Mouse (Mus musculus) ZHBTc4 (cell line): ENCODE data around the gene Shisal2a.

Experiments
- DNase-seq: peaks from one replicate; pipeline ENCODE4 v3.0.0-alpha.2; 2011; ENCODE audit warnings: low read depth, low spot score

Gene Shisal2a

DNA sequence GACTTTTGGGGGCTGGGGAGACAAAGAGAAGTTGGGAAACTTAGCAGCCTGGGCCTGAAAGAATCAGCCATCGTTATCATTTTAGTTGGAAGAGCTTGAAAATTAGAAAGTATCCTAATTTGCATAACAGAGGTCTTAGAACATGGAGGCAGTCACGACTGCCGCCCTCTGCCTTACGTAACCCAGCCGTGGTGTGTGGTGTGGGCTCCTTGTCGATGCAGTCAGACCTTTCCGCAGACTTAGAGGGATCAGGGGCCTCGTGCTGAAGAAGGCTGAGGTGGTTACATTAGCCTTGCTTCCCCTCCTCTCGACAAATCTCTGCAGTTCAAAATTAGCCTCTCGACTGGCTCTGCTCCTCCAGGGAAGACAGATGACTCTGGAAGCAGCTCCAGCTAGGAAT, 44.3 kb downstream of the Shisal2a start:
- peak; percentile 61 for DNase-seq

DNA sequence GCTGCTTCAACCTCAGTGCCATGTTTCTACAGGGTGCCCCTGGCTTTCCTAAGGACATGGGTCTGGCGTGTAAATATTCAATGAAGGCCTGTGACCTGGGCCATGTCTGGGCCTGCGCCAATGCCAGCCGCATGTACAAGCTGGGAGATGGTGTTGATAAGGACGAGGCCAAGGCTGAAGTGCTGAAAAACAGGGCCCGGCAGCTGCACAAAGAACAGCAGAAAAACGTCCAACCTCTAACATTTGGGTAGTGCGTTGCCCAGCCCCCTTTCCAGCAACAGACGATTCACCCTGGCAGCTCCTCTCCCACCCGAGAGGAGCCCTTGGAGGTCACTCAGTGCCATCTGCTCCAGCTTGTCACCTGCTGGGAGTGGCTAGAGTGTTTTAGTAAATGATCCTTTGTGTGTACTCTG, 44.8 kb downstream of the Shisal2a start:
- DNase-seq, result peak; percentile 54

DNA sequence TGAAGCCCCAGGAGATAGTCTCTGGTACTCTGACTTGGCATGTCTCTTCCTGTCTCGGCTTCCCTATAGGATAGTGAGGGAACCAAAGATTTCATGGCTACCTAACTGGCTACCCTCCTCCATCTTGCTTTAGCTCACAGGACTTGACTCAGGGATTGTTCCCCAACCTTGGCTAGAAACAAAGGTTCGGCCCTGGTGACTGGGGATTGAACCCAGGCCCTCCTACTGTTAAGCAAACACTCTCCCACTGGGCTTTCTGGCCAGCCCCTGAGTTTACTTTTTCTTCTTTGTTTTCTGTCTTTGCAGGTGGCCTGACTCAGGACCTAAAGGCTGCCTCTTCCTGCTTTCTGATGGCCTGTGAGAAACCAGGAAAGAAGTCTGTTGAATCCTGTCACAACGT, 45.3 kb downstream of the Shisal2a start:
- peak; percentile 65 for DNase-seq

DNA sequence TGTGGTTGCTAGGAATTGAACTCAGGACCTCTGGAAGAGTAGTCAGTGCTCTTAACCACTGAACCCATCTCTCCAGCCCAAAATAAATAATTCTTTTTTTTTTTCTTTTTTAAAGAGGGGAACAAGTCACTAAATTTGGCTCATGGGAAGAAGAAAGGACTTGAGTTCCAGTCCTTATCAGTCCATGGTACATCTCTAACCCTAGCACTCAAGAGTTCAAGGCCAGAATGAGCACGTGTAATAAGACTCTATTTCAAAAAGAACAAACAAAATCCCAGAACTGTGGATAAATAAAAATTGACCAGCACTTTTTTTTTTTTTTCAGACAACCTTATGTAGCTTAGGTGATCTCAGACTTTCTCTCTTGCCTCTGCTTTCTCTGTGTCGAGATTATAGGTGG, 46.4 kb downstream of the Shisal2a start:
- DNase-seq, result no peak

DNA sequence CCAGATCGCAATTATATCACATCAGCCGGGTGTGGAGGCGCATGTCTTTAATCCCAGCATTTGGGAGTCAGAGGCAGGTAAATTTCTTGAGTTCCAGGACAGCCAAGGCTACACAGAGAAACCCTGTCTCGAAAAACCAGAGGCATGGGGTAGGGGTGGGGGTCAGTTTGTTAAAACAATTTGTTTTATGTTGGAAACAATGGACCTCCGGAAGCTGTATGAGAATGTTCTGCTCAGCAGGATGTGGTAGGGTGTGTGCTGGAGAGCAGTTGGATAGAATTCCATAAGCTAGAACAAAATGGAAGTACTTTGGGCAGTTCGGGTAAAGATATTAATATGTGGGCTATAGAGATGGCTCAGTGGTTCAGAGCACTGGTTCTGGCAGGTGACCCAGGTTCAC, 47.7 kb downstream of the Shisal2a start:
- DNase-seq, result no peak

DNA sequence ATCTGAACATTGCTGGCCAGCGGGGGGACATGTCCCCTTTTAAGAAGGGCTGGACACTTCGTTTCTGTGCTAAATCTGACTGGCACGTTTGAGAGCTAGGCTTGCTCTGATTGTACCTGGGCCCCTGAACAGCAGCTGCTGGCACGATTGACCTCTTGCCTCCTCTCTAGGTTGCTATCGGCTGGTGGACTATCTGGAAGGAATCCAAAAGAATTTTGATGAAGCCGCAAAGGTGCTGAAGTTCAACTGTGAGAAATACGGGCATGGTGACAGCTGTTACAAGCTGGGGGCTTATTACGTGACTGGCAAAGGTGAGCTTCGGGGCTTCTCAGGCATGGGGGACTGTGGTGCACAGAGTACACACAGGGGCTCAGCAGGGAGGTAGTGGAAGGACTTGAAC, 51.1 kb downstream of the Shisal2a start:
- no peak for DNase-seq

DNA sequence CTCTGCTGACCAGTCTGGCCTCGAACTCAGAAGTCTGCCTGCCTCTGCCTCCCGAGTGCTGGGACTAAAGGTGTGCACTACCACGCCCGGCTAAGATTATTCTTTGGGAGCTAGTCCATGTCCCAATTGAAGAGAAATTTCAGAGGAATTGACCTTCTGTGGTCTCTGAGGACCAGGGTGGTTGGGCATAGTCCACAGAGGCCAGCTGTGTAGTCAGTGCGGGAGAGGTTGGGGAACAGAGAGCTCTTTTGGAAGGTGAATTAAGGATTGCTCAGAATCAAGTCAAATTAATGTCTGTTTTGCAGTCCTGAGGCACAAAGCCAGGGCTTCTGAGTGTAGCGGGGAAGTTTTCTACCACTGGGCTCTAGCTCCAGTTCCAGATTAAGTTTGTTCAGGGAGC, 53.3 kb downstream of the Shisal2a start:
- DNase-seq, result no peak

DNA sequence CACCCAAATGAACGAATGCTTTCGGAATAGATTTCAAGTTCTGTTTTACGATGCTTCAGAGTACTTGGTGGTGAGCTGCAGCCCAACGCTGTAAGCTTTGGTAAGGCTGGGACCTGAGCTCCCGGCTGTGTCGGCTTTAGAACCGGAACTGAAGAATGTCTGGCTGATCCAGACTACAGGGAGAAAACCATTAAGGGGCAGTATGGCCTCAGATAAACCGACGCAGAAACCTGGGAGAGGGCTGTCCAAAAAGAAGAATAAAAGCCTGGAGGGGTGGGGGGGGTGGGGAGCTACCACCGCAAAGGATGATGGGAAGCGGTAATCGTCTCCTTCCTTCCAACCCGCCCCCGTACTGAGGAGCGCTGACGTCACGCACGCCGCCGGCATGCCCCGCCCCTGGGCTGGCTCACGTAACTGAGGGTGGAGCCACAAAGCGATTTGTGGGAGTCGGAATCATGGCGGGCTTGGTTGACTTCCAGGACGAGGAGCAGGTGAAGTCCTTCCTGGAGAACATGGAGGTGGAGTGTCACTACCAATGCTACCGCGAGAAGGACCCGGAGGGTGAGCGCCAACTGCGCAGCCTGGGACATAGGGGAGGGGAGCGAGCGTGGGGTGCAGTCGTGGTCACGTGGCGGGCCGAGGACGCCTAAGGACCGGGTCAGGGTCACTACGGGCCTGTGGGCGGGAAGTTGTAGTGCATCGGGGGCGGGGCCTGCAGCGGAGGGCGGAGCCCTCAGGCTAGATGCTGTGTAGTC, 55.2 kb downstream of the Shisal2a start, which contains the start of gene Coa7:
Gene Coa7 (plus strand): TSS at position 411 of the 755 bp plus-strand sequence.
- peak; percentile 98 for DNase-seq

DNA sequence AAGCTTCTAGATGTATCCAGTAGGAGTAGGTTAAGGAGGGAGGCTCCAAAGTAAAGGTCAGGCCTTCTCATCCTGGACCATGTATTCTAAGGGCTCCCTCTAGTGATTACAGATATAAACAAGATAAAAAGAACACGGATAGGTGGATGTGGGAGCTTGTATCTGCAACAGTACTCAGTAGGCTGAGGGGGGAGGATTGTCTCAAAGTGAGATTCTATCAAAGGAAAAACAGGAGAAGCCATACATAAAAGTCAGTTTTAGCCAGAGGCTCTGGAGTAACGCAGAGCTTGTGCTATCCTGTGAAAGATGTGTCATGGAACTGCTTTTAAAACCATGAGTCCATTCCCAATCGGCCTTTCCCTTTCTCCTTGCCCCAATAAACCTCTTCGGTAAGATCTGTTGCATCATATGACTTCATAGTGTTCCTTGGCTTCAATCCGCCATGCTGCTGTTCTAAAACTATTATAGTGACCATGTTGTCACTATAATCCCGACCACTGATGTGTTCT, 56.0 kb downstream of the Shisal2a start:
- DNase-seq, result peak; percentile 83

DNA sequence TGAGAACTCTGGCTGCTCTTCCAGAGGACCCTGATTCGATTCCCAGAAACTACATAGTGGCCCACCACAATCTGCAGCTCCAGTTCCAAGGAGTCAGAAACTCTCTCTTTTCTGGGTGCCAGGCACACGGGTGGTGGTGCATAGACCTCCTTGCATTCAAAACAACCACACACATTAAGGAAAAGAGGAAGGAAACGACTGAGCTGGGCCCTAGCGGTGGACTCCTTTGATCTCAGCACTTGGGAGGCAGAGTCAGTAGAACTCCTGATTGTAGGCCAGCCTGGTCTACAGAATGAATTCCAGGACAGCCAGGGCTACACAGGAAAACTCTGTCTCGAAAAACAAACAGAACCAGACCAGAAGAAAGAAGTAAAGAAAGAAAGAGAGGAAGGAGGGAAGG, 59.6 kb downstream of the Shisal2a start:
- no peak for DNase-seq

DNA sequence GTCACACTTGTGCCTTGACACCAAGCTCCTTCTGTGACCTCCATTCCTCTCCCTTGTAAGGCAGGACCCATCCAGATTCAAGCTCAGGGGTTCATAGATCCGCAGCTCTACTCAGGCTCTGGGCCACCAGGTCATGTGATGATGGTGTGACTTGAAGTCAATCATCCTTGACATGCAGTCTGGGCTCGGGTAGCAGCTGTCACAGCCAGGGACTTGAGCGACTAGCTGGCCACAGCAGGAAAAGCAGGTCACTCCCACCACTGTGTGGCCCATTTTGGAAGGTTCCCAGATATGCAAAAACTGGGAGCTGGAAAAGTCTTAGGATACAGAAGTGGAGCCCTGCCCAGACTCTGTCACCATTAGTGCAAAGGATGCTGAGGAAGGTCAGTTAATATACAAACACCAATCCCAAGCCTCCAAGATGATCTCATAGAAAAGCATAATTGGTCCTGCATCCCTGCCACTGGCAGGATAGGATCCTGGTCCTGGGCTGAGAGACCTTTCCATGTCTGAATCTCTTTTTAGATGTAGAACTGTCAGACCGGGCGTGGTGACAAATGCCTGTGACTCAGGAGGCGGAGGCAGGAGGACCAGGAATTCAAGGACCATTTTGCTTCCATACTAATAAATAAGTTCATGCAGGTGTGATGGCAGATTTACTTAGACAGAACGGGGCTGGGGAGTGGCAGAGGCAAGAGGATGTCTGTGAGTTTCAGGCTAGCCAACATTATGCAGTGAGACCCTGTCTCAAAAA, 62.3 kb downstream of the Shisal2a start:
- DNase-seq, result peak; percentile 36

DNA sequence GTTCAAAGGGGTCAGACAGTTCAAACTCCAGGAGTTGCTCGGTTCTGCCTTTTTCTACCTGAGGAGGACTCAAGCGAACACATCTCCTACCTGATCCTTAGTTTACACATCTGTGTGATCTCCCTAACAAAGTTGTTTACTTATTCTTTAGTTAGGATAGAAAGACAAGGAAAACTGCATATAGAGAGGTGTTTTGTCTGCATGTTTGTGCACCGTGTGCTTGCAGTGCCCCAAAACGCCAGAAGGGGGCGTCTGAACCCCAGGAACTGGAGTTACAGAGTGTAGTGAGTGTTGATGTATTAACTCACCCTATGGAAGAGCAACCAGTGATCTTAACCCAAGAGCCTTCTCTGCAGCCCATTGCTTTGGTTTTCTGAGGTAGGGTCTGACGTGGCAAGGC, 63.4 kb downstream of the Shisal2a start:
- DNase-seq, result peak; percentile 85

DNA sequence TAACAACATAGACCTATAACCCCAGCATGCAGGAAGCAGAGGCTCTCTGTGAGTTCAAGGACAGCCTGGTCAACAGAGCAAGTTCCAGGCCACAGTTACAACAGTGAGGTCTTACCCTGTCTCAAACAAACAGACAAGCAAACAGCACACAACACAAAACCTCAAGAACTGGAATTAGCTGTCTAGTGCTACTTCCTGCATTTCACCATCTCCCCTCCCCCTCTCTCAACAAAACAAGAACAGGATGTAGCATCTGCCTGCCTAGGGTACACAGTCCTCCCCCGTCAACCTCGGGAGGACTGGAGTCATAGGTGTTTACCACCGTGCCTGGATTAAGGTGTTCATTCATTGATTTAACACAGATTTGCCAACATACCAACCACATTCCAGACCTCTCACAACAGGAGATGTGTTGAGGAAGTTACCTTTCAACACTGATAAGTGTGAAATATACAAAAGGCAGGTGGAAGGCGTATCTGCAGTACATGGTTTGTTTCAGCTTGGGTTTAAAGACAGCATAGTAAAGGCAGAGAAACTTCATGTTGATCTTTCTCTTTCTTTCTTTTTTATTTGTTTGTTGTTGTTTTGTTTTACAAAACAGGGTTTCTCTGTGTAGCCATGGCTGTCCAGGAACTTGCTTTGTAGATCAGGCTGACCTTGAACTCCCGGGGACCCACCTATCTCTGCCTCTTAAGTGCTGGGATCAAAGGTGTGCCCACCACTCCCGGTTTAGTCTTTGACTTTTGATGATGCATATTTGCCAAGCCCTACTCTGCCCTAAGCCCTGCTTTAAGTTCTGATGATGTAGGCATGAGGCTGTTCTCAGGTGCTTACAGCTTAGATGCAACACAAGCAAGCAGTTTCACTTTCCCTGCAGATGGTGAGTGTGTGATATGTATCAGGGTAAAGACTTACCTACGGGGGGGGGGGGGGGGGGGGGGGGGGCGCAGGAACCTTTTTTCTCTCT, 64.2 kb downstream of the Shisal2a start:
- peak; percentile 92 for DNase-seq
